Mouse (Mus musculus) kidney, postnatal 4 days (tissue): ENCODE data around the gene Shd.
A peak's percentile ranks its signal among the peaks of the same experiment; 100 is the strongest.

Source experiments
- DNase-seq, 2 experiments: peaks; one replicate each; pipeline ENCODE4 v3.0.0; 2021; ENCODE audit warnings: mixed read lengths in 2 of 2

The Shd gene

DNA sequence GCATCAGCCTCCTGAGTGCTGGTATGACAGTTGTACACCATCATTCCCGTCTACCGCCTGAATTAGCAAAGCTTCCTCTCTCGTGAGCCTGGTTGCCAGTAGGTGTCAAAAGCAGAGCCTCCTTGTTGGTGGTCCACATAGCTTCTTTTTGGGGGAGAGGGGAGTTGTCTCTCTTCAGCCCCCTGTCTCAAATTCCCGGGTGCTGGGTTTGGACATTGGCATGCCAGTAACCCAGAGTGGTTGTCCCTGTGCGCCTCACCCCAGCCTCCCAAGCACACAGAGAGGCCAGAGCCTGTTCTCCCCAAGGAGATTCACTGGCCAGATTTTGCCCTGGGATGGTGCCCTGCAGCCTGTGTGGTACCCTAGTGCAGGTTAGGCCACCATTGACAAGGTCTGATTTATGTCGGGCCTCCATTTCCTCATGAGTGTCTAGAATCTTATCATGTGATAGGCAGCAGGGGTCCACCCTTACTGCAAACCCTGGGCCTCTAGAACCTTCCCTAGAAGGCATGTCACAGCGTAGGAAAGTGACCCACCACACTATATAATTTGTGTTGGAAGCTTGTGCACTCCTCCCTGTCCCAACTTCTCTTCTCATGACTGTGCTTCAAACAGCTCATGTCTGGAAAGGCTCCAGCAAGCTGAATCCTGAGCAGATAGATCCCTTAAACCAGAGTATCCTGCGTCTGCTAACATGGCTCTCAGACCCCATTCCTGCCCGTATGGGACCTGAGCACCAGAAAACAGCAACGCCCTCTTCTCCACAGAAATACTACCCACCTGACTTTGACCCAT lies 10.1 kb upstream of the Shd start:
- DNase-seq = no peak

DNA sequence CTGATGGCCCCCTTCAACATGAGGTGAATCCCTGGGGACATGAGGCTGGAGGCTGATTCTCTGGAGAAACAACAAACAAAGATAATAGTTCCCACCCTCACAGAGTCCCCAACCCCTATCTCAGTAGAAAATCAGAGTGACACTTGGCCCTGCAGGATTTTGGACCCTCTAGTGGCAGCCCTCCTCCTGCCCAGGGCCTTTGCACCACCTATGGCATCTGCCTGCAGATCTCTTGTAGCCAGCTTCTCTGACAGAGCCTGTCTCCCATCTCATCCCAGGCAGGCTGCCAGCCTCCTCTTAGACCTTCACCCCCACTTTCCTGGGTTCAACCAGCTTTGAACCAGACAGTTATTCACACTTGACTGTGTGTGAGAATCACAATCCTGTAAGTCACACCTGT lies 9.5 kb upstream of the Shd start:
- DNase-seq = peak in 1 of 2 experiments; percentile 0

DNA sequence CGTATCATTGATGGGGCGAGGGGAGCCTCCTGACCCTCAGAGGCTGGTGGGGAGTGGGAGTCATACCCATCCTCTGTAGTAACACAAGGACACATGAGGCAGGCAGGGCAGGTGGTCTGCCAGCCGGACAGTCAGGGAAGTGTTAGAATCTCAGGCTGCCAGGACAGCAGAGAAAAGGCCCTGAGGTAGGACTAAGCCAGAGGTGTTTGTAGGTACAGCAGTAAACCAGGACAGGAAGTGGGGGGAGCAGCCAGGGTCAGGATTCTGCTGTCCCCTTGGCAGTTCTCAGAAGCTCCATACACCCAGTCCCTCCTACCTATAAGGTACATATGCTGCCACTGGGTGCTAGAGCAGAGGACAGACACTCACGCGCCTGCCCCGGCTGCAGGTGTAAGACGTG lies 8.6 kb upstream of the Shd start:
- peak in 1 of 2 experiments; percentile 1 for DNase-seq

GRCm38 (mm10) chr17:55963171-55963570 lies 7.1 kb upstream of the Shd start:
- peak in 1 of 2 experiments; percentile 5 for DNase-seq

- no peak for DNase-seq
Measured at GRCm38 (mm10) chr17:55964496-55964895, 5.8 kb upstream of the Shd start.

DNA sequence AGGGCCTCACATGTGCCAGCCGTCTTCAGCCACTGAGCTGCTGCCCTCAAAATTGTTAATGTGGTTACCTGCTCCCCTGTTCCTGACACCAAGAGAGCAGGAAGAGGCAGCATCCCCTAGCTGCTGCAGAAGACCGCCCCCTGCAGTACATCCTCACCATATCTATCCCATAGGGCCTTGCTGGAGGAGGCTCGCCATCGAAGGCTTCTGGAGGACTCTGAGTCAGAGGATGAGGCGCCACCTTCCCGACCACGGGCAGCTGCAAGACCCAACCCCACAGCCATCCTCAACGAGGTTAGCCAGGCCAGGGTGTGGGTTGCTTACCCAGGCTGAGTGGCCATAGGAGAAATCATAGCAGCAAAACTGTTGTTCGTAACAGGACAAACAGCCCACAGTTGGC lies 5.3 kb upstream of the Shd start:
- DNase-seq = no peak

DNA sequence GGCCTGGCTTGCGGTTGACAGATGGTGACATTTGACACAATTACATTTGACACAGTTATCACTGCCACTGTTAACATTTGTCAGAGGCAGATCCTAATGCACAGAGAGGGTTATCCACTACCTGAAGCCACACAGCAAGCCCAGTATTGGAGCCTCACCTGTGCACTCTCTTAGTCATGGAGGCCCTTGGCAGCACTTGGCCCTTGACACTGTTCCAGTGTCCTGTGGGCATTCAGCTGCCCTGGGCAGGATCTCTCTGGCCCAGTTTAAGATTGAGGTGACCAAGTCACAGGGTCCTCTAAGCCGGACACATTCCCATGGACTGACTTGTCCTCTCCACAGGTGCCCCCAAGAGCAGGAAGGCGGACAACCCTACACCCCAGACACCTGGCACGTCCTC lies 3.1 kb upstream of the Shd start:
- DNase-seq = no peak

- peak; percentile 42 to 61 for DNase-seq
Measured at GRCm38 (mm10) chr17:55968210-55968609, 2.1 kb upstream of the Shd start.

DNA sequence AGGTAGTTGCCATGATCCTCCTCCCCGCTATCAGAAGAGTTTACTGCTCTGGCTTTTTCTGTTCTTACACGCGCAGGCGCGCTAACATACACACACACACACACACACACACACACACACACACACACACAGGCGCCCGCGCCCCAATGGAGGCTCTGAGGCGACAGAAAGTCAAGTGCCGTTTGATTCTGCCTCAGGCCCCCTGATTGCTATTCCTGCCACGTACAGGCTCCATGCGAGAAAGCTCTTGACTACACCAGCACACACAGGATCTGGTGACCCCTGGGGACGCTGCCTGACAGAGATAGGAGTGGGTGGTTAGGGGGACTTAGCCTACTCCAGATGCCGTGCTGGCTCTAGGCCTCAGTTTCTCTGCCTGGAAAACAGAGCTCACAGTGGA lies 707 bp upstream of the Shd start:
- DNase-seq = peak; percentile 72 to 80

GRCm38 (mm10) chr17:55971453-55971852 lies 1.2 kb downstream of the Shd start:
- peak in 1 of 2 experiments; percentile 17 for DNase-seq

- DNase-seq = peak; percentile 89 to 91
Measured at GRCm38 (mm10) chr17:55976255-55976862, 6.1 kb downstream of the Shd start.

DNA sequence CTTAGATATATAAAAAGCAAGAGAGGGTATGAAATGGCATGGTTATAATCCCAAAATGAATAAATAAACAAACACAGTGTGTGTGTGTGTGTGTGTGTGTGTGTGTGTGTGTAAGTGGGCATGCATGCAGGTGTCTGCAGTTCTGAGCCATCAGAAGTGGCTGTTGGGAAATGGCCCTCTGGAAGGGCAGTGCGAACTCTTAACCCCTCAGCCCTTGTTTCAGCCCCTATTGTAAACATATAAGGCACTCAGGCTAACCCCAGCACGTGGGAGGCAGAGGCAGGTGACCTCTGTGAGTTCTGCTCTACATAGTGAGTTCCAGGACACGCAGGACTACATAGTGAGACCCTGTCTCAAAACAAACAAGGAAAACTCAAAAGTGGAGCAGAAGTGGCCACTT lies 7.0 kb downstream of the Shd start:
- no peak for DNase-seq

- DNase-seq = peak; percentile 76 to 83
Measured at GRCm38 (mm10) chr17:55986030-55986961, 16.0 kb downstream of the Shd start, which contains the start of gene Fsd1. TSS of gene Fsd1 (plus strand) at chr17:55986509.

DNA sequence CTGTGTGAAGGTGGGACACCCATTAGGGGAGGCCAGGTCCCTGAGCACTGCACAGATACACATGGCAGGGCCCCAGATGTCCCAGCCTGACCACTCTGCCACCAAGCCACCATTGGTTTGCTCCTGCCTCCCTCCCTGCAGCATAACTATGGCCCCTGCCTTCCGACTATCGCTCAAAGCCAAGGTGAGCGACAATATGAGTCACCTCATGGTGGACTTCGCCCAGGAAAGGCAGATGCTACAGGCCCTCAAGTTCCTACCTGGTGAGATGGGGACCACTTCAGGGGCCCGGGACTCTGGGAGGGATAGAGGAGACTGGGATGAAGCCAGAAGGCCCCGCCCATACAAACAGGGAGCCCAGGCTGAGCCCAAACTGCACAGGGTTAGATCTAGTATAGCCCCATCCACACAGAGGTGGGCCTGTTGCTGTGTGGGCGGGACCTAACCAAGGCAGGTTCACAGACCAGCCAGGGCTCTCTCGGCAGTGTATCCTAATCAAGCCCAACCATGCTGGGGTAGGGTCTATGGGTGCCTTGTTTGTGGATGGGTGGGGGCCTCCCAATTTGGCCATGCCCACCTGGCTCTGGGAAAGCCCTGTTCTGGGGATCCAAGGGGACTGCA lies 20.1 kb downstream of the Shd start:
- DNase-seq = no peak

DNA sequence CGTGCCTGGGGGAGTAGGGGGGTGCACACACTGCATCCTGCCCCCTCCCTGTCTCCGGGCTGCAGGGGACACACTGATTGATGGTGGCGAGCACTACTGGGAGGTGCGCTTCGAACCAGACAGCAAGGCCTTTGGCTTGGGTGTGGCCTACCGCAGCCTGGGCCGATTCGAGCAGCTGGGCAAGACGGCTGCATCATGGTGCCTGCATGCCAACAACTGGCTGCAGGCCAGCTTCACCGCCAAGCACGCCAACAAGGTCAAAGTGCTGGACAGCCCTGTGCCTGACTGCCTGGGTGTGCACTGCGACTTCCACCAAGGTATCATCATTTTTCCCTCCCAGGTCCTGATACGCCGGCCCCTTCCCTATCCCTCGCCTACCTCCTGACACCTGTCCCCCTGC lies 25.7 kb downstream of the Shd start:
- DNase-seq = peak in 1 of 2 experiments; percentile 50

- no peak for DNase-seq
Measured at GRCm38 (mm10) chr17:55999794-56000499, 29.7 kb downstream of the Shd start.

- DNase-seq = no peak
Measured at GRCm38 (mm10) chr17:56003000-56003399, 32.7 kb downstream of the Shd start.

DNA sequence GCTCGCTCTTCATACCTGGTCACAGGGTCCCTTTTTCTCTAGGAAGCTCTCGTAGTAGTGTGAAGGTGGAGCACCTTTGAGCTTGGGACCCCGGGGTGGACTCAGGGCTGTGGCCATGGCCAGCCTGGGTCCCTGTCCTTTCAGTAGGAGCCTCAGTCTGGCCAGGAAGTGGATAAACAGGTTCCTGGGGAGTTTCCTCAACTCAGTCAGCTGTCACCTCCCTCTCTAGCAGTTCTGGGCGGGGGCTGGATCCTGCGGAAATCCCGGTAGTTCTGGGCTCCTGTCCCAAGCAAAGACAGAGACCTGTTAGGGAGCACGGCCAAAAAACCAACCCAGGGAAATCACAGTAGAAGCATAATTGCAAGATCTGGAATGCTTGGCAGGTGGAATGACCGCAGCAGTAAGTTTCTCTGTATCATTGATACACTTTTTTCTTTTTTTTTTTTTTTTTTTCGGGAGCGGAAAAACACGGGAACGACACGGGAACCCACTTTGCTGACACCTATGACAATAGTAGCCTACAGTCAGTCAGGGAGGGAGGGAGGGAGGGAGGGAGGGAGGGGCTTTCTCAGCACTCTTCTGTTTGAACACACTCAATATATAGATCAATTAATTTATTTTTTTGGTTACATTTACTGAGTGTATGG lies 35.3 kb downstream of the Shd start, which contains the start of the genes Stap2 and Mpnd:
TSS of gene Stap2 (minus strand) at position 170 of the 647 bp plus-strand sequence.
TSS of gene Mpnd (plus strand) at position 297 of the 647 bp plus-strand sequence.
- peak; percentile 51 to 59 for DNase-seq

DNA sequence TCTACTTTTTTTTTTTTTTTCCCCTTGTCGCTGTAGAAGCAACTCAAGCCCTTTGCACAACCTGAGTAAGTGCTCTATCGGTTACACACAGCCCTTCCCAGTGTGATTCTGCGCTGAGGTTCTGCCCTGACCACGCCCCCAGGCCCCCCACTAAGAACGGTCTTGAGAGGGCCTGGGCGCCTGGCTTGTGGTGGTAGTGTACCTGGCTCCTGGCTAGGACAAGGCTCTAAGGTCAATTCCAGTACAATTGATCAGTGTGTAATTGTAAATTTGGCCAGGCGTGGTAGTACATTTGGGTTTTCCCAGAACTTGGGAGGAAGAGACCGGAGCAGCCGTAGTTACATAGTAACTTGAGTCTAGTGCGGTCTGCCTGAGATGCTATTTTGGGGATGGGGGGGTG lies 36.7 kb downstream of the Shd start:
- DNase-seq = peak; percentile 54 to 64

GRCm38 (mm10) chr17:56007444-56008355 lies 37.4 kb downstream of the Shd start:
- DNase-seq = peak in 1 of 2 experiments; percentile 35
